ENCODE assay signal across 8 mouse cellular contexts in the genomic region with DNA sequence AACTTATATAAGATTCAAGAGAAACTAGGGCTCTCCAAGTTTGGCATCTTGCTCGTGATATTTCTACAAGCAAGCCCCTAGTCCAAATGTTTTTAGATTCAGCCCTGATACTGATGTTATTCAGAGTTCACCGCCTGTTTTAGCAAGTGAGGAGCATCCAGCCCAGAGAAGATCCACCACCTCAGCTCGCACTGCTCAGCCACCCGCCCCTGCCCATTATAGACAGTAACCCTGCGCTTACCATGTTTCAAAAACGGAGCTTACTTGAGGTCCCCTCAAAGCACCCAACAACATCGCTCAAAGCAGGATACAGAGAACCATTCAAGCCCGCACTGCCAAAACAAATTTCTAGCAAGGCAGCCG. TPM values are rescaled to one million over a fixed set of nuclear protein-coding genes. Genes with fewer than 3 reads are reported as not detected.
DNase-seq lines count a peak whose midpoint lies in the region; ATAC-seq and TF ChIP-seq lines count a peak whose summit lies in the region.

No protein-coding gene starts in this region.

- H3K4me3 ChIP-seq in kidney, adult 2 months (ENCODE audit: insufficient read depth, low read depth, low read length), result peak overlapping the region; percentile 82
- H3K4me3 ChIP-seq in bone marrow, adult 2 months (replicated peaks; ENCODE audit: control insufficient read depth, low read depth, low read length), result peak overlapping the region; percentile 88
- peak overlapping the region; percentile 59 for H3K4me3 ChIP-seq in hindbrain, embryonic 12.5 days
- peak overlapping the region; percentile 67 for H3K4me3 ChIP-seq in midbrain, embryonic 13.5 days (replicated peaks)

- no peaks in the 10 kb centered on the region for H3K27me3 ChIP-seq in kidney, adult 2 months (replicated peaks; ENCODE audit: control insufficient read depth, insufficient read depth, low read length)
- no peaks in the 10 kb centered on the region for H3K27me3 ChIP-seq in hindbrain, embryonic 12.5 days
- H3K27me3 ChIP-seq in midbrain, embryonic 13.5 days, result no peaks in the 10 kb centered on the region

- H3K27ac ChIP-seq in kidney, adult 2 months (ENCODE audit: insufficient read depth, low read depth, low read length), result no peak overlapping the region
- peak overlapping the region; percentile 88 for H3K27ac ChIP-seq in bone marrow, adult 2 months (ENCODE audit: control insufficient read depth, insufficient read depth, low read depth, low read length, poor library complexity)
- peak overlapping the region; percentile 90 for H3K27ac ChIP-seq in hindbrain, embryonic 12.5 days
- H3K27ac ChIP-seq in midbrain, embryonic 13.5 days, result peak overlapping the region; percentile 89; the same call in 1 of the 2 replicates

- no peak for TF ChIP-seq POLR2A in kidney, adult 2 months (IDR thresholded peaks at IDR 0.05; ENCODE audit: low read depth, low read length)
- TF ChIP-seq POLR2A in bone marrow, adult 2 months (IDR thresholded peaks at IDR 0.05; ENCODE audit: borderline replicate concordance, control insufficient read depth, low read depth, low read length), result no peak

- H3K9ac ChIP-seq in hindbrain, embryonic 12.5 days, result peak overlapping the region; percentile 71
- H3K9ac ChIP-seq in midbrain, embryonic 13.5 days (replicated peaks), result peak overlapping the region; percentile 78

- WGBS in kidney, adult 2 months, result under 1% methylated on average over 9 of the region's 9 CpGs
- 1% methylated on average over 9 of the region's 9 CpGs for WGBS in bone marrow, adult 2 months
- WGBS in hindbrain, embryonic 12.5 days, result 4% methylated on average over 9 of the region's 9 CpGs
- 4% methylated on average over 9 of the region's 9 CpGs for WGBS in midbrain, embryonic 13.5 days

- H3K36me3 ChIP-seq in kidney, adult 2 months (ENCODE audit: control insufficient read depth, insufficient read depth, low read length), result no peaks in the 10 kb centered on the region; the same call in 1 of the 2 replicates
- H3K36me3 ChIP-seq in hindbrain, embryonic 12.5 days, result no peaks in the 10 kb centered on the region
- H3K36me3 ChIP-seq in midbrain, embryonic 13.5 days, result no peaks in the 10 kb centered on the region

- H3K4me2 ChIP-seq in hindbrain, embryonic 12.5 days (replicated peaks), result peak overlapping the region; percentile 75
- H3K4me2 ChIP-seq in midbrain, embryonic 13.5 days (replicated peaks), result peak overlapping the region; percentile 60

- H3K9me3 ChIP-seq in hindbrain, embryonic 12.5 days (replicated peaks), result no peaks in the 10 kb centered on the region
- no peaks in the 10 kb centered on the region for H3K9me3 ChIP-seq in midbrain, embryonic 13.5 days

- ATAC-seq in hindbrain, embryonic 12.5 days (ENCODE audit: low FRiP score), result no peak
- ATAC-seq in midbrain, embryonic 13.5 days, result no peak

- no peak for TF ChIP-seq CTCF in kidney, adult 2 months (conservative IDR thresholded peaks at IDR 0.05; ENCODE audit: insufficient read depth, insufficient read length, low read depth, low read length)
- no peak for TF ChIP-seq CTCF in bone marrow, adult 2 months (IDR thresholded peaks at IDR 0.05; ENCODE audit: control insufficient read depth, insufficient read depth, low read length)

- no peak for DNase-seq in kidney, adult 2 months
- DNase-seq in kidney, postnatal 14 days, result no peak
- no peak for DNase-seq in gastrocnemius, adult 8-10 months (ENCODE audit: low spot score in 2 of 2)
- no peak for DNase-seq in right cerebral cortex, postnatal 4 days
- no peak for DNase-seq in spleen, postnatal 4 days (ENCODE audit: low spot score in 2 of 2)

- H3K4me1 ChIP-seq in kidney, adult 2 months (ENCODE audit: control insufficient read depth, insufficient read depth, low read length), result no peaks in the 10 kb centered on the region; the same call in 1 of the 2 replicates
- H3K4me1 ChIP-seq in bone marrow, adult 2 months (ENCODE audit: control insufficient read depth, insufficient read depth, low read length), result no peaks in the 10 kb centered on the region; the same call in 1 of the 2 replicates
- peaks cover 13% of the 10 kb centered on the region for H3K4me1 ChIP-seq in hindbrain, embryonic 12.5 days
- H3K4me1 ChIP-seq in midbrain, embryonic 13.5 days (replicated peaks), result peaks cover 16% of the 10 kb centered on the region

RNA-seq across cellular contexts. Expression of a gene that starts 0.6 kb away (rescaled TPM):
- polyA plus RNA-seq in kidney, adult 2 months (2012; rRNA removed), result 1.5 and 3.4 TPM in 2 replicates
- 6.1 and 8.9 TPM in 2 replicates for polyA plus RNA-seq in bone marrow, adult 2 months (2011; ENCODE audit: insufficient read depth, insufficient read length, low replicate concordance, missing spikeins)
- polyA plus RNA-seq in hindbrain, embryonic 12.5 days (2016; fragmentation: Nextera tagmentation; extraction: Ambion mirVana), result 21.6 and 27.4 TPM in 2 replicates
- polyA plus RNA-seq in midbrain, embryonic 13.5 days (2015; fragmentation: Nextera tagmentation; extraction: Ambion mirVana), result 27.0 and 28.8 TPM in 2 replicates
- total RNA-seq in gastrocnemius, adult 8-10 months (2022), result 10 to 100 TPM; 18.8 to 25.6 (median 24.0) TPM
